Mouse (Mus musculus): ENCODE data around the gene 2700081O15Rik. TPM values are rescaled to one million over a fixed set of nuclear protein-coding genes. Genes with fewer than 3 reads are reported as not detected.

Gene 2700081O15Rik
- total RNA-seq, 2 experiments from 2014 or later: 11.5 to 11.8 TPM

GRCm38 (mm10) chr19:7420108-7420507 is 2.7 kb downstream of the 2700081O15Rik start:
- no peak for DNase-seq

GRCm38 (mm10) chr19:7420841-7421601 is 3.6 kb downstream of the 2700081O15Rik start:
- DNase-seq: peak in 1 of 2 experiments; percentile 11

- DNase-seq: peak; percentile 40 to 55
These were observed 4.5 kb downstream of the 2700081O15Rik start for GRCm38 (mm10) chr19:7421602-7422591.

DNA sequence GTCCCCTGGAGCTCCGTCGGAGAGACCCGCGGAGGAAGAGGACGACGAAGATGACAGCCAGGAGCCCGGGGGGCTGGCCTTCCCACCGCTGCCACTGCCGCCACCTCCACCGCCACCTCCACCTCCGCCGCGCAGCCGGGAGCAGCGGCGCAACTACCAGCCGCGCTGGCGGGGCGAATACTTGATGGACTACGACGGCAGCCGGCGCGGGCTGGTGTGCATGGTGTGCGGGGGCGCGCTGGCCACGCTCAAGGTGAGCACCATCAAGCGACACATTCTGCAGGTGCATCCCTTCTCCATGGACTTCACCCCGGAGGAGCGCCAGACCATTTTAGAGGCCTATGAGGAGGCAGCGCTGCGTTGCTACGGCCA is 5.2 kb downstream of the 2700081O15Rik start:
- peak in 1 of 2 experiments; percentile 7 for DNase-seq

GRCm38 (mm10) chr19:7423028-7423655 is 5.7 kb downstream of the 2700081O15Rik start:
- DNase-seq: peak; percentile 94 to 96

DNA sequence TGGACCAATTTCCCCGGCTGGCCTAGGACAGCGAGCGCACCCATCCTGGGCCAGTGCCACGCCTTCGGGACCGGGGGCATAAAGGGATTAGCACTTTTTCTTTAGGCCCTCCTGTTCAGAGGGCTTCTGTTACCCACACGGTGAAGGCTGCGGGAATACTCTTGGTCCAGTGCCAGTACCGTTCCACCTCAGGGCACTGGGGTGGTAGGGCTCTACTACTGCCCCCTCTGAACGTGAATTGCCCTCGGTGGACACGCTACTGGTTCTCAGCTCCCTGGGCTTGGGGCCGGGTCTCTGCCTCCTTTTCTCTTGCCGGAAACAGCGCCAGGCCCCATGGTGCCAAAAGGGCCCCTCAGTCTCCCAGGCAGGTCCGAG is 6.2 kb downstream of the 2700081O15Rik start:
- no peak for DNase-seq

GRCm38 (mm10) chr19:7424131-7424530 is 6.7 kb downstream of the 2700081O15Rik start:
- no peak for DNase-seq

DNA sequence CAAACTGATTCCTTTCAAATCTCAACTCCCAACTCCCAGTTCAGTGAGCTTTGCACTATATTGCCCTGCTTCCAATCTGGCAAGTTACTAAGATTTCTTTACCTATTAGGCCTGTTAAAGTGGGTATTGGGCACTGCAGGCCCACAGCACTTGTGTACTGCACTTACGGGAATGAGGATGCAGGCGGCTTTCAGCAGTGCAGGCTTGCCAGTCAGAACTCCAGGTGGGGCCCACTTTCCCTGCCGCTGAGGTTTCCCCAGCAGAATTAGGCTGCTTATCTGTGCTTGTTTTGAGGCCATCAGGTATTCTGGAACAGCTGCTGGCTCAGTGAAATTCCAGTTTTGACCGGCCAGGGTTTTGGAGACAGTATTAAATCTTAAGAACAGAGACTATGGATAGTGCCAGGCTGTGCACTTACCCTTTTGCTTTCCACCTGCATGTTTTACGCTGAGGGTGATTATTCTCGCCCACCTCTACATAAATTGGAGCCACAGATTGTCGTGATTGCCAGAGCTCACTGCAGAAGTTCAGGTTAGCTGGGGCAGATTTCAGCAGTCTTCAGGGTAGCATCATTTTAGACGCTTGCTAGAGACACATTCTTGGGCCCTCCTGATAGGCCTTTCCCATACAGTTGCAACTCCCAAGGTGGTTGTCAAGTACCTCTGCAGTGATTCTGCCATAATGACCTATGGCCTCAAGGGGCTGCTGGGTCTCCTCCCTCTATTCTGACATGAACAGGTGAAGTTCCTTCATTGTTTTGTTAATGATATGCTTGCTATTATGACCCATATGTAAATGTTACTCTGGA is 7.4 kb downstream of the 2700081O15Rik start:
- no peak for DNase-seq

DNA sequence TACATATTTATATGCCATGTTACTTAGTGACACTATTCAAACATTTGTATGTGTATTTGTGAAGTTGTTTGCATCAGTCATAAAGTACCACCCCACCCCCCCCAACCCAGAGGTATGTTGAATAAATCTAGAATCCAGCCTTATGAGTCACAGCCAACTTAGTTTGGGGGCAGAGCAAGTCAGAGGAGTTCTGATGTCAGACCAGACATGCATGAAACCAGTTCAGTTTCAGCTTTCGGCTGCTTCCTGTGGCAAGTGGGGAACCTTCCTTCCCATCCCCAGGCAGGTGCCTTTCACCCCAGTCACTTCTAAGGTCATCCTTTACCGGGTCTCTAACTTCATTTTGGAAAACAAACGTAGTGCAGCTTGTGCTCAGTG is 8.0 kb downstream of the 2700081O15Rik start:
- no peak for DNase-seq

DNA sequence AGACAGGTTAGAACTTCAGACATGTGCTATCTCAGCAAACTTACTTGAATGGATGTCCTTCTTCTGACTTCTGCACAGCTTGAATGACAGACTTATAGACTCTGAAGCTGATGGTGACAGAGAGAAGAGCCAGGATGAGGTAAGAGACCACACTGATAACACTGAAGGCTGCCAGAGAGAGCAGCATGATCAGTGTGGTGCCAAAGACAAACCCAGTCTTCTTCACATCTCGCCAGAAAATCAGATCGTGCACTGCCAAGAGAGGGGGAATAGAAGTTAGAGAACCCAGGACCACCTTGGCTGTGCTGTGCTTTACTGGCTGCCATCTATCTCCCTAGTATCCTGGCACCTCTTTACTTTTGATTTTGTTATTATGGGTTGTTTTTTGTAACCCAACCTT is 17.5 kb downstream of the 2700081O15Rik start:
- no peak for DNase-seq

DNA sequence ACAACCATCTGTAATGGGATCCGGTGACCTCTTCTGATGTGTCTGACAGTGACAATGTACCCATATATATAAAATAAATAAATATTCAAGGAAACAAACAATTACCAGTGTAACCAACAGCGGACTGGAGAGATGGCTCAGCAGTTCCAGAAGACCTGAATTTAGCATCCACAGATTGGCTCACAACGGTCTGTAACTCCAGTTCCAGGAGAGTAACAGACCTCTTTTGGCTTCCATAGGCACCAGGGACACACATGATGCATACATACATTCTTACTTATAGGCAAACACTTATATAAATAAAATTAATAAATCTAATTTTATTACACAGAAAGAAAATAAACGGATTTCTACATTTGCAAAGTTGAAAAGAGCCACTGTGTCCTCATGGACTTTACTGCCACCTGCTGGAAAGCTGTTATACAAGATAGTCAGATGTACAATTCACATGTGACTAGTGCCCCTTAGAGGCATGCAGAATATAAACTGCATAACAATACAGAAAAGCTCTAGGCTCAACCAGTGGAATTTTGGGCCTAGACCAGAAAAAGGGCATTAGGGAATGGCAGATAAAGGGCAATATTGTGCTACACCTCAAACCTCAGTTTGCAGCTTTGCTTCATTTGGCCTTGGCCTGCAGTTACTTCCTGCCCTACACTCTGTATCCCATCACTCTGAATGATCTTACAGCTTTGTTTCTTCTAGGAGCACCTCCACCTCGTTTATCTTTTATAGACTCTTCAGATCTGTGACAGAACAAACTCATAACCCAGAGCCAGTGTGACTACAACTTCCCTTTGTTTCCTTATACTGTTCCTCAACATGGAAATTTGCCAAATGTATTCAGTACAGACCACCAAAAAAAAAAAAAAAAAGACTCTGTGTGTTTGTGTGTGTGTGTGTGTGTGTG is 18.9 kb downstream of the 2700081O15Rik start:
- peak; percentile 68 to 85 for DNase-seq

DNA sequence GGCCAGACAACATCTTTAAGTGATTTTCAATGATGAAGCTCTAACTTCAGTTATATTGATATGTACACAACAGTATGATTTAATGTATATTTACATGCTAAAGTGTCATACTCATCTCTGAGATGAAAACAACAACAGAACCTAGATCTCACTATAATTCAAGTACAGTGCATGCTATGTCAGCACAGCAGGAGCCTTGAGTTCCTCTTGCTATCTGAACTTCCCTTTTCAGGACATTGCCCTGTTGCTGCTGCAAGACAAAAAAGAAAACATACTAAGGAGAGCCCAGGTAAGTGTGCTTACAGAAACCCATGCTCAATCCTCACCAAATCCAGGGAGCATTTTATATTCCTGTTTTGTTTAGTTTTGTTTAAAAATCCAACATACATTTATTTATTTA is 20.9 kb downstream of the 2700081O15Rik start:
- DNase-seq: no peak

- peak; percentile 53 to 80 for DNase-seq
These were observed 24.1 kb downstream of the 2700081O15Rik start for GRCm38 (mm10) chr19:7441493-7441892.

GRCm38 (mm10) chr19:7445105-7445504 is 27.7 kb downstream of the 2700081O15Rik start:
- no peak for DNase-seq

DNA sequence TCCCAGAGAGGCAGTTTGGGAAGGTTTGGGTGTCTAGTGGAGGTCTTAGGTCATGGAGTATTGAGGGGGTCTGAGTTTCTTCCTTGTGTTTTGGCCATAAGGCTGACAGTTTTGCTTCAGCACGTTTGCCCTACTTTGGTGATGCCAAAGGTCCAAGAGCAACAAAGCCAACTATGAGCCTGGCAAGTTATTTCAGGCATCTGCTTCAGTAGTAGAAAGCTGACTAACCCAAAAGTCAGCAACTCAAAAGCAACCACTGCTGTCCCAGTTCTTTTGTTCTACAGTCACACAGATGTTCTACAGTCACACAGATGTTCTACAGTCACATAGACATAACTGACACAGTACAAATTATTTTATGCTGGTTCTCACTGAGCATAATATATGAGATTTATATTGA is 28.2 kb downstream of the 2700081O15Rik start:
- DNase-seq: no peak

- no peak for DNase-seq
These were observed 39.4 kb downstream of the 2700081O15Rik start for GRCm38 (mm10) chr19:7456803-7457202.

- no peak for DNase-seq
These were observed 41.5 kb downstream of the 2700081O15Rik start for GRCm38 (mm10) chr19:7458901-7459300.

GRCm38 (mm10) chr19:7459370-7459769 is 41.9 kb downstream of the 2700081O15Rik start:
- no peak for DNase-seq

- DNase-seq: no peak
These were observed 50.5 kb downstream of the 2700081O15Rik start for GRCm38 (mm10) chr19:7467915-7468314.

GRCm38 (mm10) chr19:7470643-7471042 is 53.2 kb downstream of the 2700081O15Rik start:
- DNase-seq: no peak
